Mouse (Mus musculus) neural tube, embryonic 14.5 days (tissue): ENCODE results near the gene Tmem87b. TPM values are rescaled to one million over a fixed set of nuclear protein-coding genes. Genes with fewer than 3 reads are reported as not detected.

ENCODE experiments used
- ATAC-seq: fragments of 200-750 bp; cut with Nextera tagmentation; 2 replicates; pipeline ENCODE4 v1.8.0; 2017; ENCODE audit warnings: low read depth, mild to moderate bottlenecking, moderate TSS enrichment, moderate library complexity
- H3K27ac ChIP-seq: fragments of 300-500 bp; sonication (generic); 2 replicates; pipeline ENCODE4 v1.5.1; 2014; ENCODE audit warnings: low read depth, mild to moderate bottlenecking, control low read depth, low read length, moderate library complexity, mixed read lengths
- H3K27me3 ChIP-seq: fragments of 300-500 bp; sonication (generic); 2 replicates; pipeline ENCODE4 v1.6.1; 2014; ENCODE audit warnings: low read length; ENCODE audit not compliant: control insufficient read depth, insufficient read depth
- H3K36me3 ChIP-seq: fragments of 300-500 bp; sonication (generic); 2 replicates; pipeline ENCODE4 v1.6.1; 2014; ENCODE audit warnings: low read length, mixed read lengths; ENCODE audit not compliant: control insufficient read depth, insufficient read depth
- H3K4me1 ChIP-seq: fragments of 300-500 bp; sonication (generic); 2 replicates; pipeline ENCODE4 v1.6.1; 2014; ENCODE audit warnings: low read length; ENCODE audit not compliant: control insufficient read depth, insufficient read depth
- H3K4me2 ChIP-seq: fragments of 300-500 bp; sonication (generic); 2 replicates; pipeline ENCODE4 v1.6.1; 2014; ENCODE audit warnings: mild to moderate bottlenecking, low read depth, low read length, control low read depth
- H3K4me3 ChIP-seq: fragments of 300-500 bp; sonication (generic); 2 replicates; pipeline ENCODE4 v1.5.1; 2014; ENCODE audit warnings: low read depth, low read length, control low read depth, mixed read lengths
- H3K9ac ChIP-seq: fragments of 300-500 bp; sonication (generic); replicated peaks from 2 replicates; pipeline ENCODE4 v1.6.1; 2014; ENCODE audit warnings: low read depth, mild to moderate bottlenecking, control low read depth, low read length, mixed read lengths
- H3K9me3 ChIP-seq: fragments of 300-500 bp; sonication (generic); 2 replicates; pipeline ENCODE4 v1.6.1; 2016; ENCODE audit warnings: low read length; ENCODE audit not compliant: control insufficient read depth
- WGBS: fragments of 180-500 bp; shearing (Covaris S2); extraction: QIAGEN DNeasy Blood & Tissue Kit; methylation state at CpG from one replicate; pipeline ENCODE4 v1.1.7; 2014; 5-methylcytosine and 5-hydroxymethylcytosine counted together
- polyA plus RNA-seq: library from polyadenylated mRNA; unstranded; fragments of >200 nt; fragmentation: Nextera tagmentation; extraction: Ambion mirVana; gene quantifications from 2 replicates; pipeline ENCODE4 v1.2.1, GENCODE M21; 2014

Gene Tmem87b
- polyA plus RNA-seq, 1 experiment from 2014 or later: 37.1 TPM

GRCm38 (mm10) chr2:128812761-128813160 is 5.2 kb upstream of the Tmem87b start:
- Histone ChIP-seq H3K4me2 (no peak overlapping the region), H3K36me3 (no peaks in the 10 kb centered on the region), H3K9me3 (no peaks in the 10 kb centered on the region), H3K27me3 (no peaks in the 10 kb centered on the region), H3K4me3 (no peak overlapping the region), H3K9ac (no peak overlapping the region), H3K27ac (no peak overlapping the region), H3K4me1 (no peaks in the 10 kb centered on the region)
- no peak for ATAC-seq
- 23% methylated on average over 2 of the region's 2 CpGs for WGBS

DNA sequence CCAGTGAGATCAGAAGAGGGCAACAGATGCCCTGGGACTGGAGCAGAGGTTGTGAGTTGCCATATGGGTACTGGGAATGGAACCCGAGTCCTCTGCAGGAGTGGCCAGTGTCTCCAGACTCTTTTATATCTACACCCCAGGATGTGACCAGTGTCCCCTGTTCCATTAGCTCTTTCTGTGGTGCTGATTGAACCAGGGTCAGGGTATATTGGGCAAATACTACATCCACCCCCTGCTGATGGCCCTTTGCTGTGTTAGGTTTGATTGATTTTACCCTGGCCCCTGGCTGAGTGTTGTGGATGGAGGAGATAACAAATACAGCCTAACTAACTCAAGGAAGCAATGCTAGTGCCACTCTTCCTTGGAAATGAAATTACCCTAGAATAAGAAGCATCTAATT is 1.6 kb upstream of the Tmem87b start:
- 81% methylated on average over 1 of the region's 1 CpGs for WGBS
- Histone ChIP-seq H3K36me3 (no peaks in the 10 kb centered on the region), H3K4me2 (no peak overlapping the region), H3K9ac (no peak overlapping the region), H3K4me1 (no peaks in the 10 kb centered on the region), H3K4me3 (no peak overlapping the region), H3K27me3 (no peaks in the 10 kb centered on the region), H3K27ac (no peak overlapping the region), H3K9me3 (no peaks in the 10 kb centered on the region)
- ATAC-seq: no peak

DNA sequence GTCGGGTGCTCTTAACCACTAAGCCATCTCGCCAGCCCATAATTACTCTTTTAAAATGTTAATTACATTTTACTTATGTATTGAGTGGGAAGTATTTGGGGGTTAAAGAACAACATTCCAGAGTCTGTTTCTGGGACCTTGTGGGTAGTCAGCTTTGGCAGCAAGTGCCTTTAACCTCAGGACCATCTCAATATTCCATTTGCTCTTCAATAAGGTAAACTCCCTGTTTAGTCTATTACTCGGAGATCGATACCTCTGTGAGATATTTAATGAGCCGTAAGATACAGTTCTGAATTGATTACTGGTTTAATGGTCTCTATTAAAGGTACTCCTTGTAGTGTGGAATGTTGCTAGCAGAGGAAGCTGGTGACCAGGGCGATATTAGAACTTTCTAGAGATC is 1.0 kb upstream of the Tmem87b start:
- ATAC-seq: no peak
- 34% methylated on average over 6 of the region's 6 CpGs for WGBS

GRCm38 (mm10) chr2:128817387-128817785 is 532 bp upstream of the Tmem87b start:
- Histone ChIP-seq H3K4me2 (peak overlapping the region; percentile 62), H3K27ac (peak overlapping the region; percentile 93), H3K4me1 (no peaks in the 10 kb centered on the region), H3K9ac (0 out of 2 replicates have a peak overlapping the region, but pooled peaks have one; percentile 32), H3K4me3 (peak overlapping the region; percentile 87), H3K36me3 (no peaks in the 10 kb centered on the region), H3K9me3 (no peaks in the 10 kb centered on the region), H3K27me3 (no peaks in the 10 kb centered on the region)
- no peak; the same call in 1 of the 2 replicates for ATAC-seq
- WGBS: 0% methylated on average over 7 of the region's 7 CpGs

More for the DNA sequence above, 1.0 kb upstream of the Tmem87b start:
- Histone ChIP-seq H3K4me3 (peak overlapping the region; percentile 87), H3K9ac (no peak overlapping the region), H3K9me3 (no peaks in the 10 kb centered on the region), H3K27ac (no peak overlapping the region), H3K4me1 (no peaks in the 10 kb centered on the region), H3K27me3 (no peaks in the 10 kb centered on the region), H3K36me3 (no peaks in the 10 kb centered on the region), H3K4me2 (peak overlapping the region; percentile 62)

DNA sequence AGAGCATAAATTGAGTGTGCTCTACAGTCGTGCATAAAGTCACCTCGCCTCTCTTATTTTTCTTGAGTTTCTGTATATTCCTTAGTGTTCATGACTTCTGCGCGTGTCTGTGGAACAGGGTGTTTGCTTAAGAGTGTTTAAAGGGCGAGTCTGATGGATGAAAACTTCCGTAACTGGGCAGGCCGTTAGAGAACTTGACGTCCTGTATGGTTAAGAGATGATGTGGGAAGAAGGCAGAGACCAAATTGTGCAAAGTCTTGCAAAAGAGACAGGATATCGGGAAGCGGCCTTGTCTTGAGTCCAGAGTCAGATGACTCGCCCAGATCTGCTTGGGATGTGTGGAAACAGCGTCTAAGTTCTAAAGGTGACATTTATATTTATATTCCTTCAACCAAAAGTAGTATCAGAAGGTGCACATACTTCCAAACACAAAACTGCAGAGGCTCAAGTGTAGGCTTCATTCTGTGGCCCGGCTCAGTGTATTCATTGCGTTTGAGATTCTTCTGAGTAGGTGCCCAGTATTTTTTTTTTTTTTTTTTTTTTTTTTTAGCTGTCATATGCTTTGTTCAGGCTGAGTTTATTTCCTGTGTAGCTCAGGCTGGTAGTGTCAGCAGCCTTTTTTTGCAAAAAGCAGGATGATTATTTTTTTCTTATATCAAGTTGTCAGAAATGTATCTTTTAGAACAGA is 1.2 kb downstream of the Tmem87b start:
- Histone ChIP-seq H3K4me3 (peak overlapping the region; percentile 87), H3K27ac (peak overlapping the region; percentile 93), H3K9me3 (no peaks in the 10 kb centered on the region), H3K27me3 (no peaks in the 10 kb centered on the region), H3K36me3 (no peaks in the 10 kb centered on the region), H3K9ac (peak overlapping the region; percentile 86), H3K4me2 (peak overlapping the region; percentile 84), H3K4me1 (no peaks in the 10 kb centered on the region)
- WGBS: 20% methylated on average over 14 of the region's 14 CpGs
- ATAC-seq: no peak

- no peak overlapping the region for H3K27ac ChIP-seq
Observed at GRCm38 (mm10) chr2:128820631-128821030, 2.7 kb downstream of the Tmem87b start.

GRCm38 (mm10) chr2:128823893-128824292 is 6.0 kb downstream of the Tmem87b start:
- Histone ChIP-seq H3K4me2 (no peak overlapping the region), H3K9me3 (no peaks in the 10 kb centered on the region), H3K27ac (no peak overlapping the region), H3K36me3 (peaks cover 10% of the 10 kb centered on the region; the same call in 1 of the 2 replicates), H3K27me3 (no peaks in the 10 kb centered on the region), H3K4me3 (no peak overlapping the region), H3K9ac (no peak overlapping the region), H3K4me1 (no peaks in the 10 kb centered on the region)
- ATAC-seq: no peak
- WGBS: 89% methylated on average over 5 of the region's 5 CpGs

More at GRCm38 (mm10) chr2:128820631-128821030, 2.7 kb downstream of the Tmem87b start:
- no peak overlapping the region for H3K4me2 ChIP-seq
- no peaks in the 10 kb centered on the region for H3K27me3 ChIP-seq
- no peak for ATAC-seq
- no peak overlapping the region for H3K4me3 ChIP-seq
- no peaks in the 10 kb centered on the region for H3K4me1 ChIP-seq
- H3K9me3 ChIP-seq: no peaks in the 10 kb centered on the region
- H3K9ac ChIP-seq: no peak overlapping the region
- WGBS: 85% methylated on average over 2 of the region's 2 CpGs
- H3K36me3 ChIP-seq: no peaks in the 10 kb centered on the region

DNA sequence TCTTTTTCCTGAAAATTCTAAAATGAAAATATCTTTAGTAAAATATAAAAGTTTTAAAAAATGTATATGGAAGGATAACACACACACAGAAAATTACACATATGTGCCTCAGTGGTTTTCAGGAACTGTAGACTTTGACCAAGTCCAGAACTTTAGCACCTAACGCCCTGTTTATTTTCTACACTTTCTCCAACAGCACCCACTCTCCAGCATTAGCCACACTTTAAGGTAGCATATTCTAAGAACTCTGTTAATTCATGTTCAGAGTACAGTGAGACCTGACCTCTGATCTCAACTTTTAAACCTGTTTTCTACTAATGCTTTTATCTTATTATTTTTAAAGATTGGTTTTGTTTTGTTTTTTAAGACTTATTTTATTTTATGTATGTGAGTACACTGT is 9.9 kb downstream of the Tmem87b start:
- H3K9me3 ChIP-seq: no peaks in the 10 kb centered on the region
- peaks cover 36% of the 10 kb centered on the region for H3K36me3 ChIP-seq
- H3K4me3 ChIP-seq: no peak overlapping the region
- H3K27me3 ChIP-seq: no peaks in the 10 kb centered on the region
- no peak overlapping the region for H3K4me2 ChIP-seq
- 100% methylated on average over 1 of the region's 1 CpGs for WGBS
- no peak overlapping the region for H3K9ac ChIP-seq
- H3K4me1 ChIP-seq: no peaks in the 10 kb centered on the region
- ATAC-seq: no peak
- H3K27ac ChIP-seq: no peak overlapping the region

GRCm38 (mm10) chr2:128832611-128833010 is 14.7 kb downstream of the Tmem87b start:
- Histone ChIP-seq H3K36me3 (peaks cover 69% of the 10 kb centered on the region), H3K4me1 (no peaks in the 10 kb centered on the region), H3K27me3 (no peaks in the 10 kb centered on the region), H3K9me3 (no peaks in the 10 kb centered on the region), H3K27ac (no peak overlapping the region), H3K4me2 (no peak overlapping the region), H3K9ac (no peak overlapping the region), H3K4me3 (no peak overlapping the region)
- ATAC-seq: no peak
- 90% methylated on average over 3 of the region's 3 CpGs for WGBS
